Mouse (Mus musculus) urinary bladder, postnatal 14 days (tissue): ENCODE measurements around the gene Armc6.

Experiments used
- DNase-seq: peaks from one replicate; pipeline ENCODE4 v3.0.0; 2021; ENCODE audit warnings: low spot score

Armc6 gene

DNA sequence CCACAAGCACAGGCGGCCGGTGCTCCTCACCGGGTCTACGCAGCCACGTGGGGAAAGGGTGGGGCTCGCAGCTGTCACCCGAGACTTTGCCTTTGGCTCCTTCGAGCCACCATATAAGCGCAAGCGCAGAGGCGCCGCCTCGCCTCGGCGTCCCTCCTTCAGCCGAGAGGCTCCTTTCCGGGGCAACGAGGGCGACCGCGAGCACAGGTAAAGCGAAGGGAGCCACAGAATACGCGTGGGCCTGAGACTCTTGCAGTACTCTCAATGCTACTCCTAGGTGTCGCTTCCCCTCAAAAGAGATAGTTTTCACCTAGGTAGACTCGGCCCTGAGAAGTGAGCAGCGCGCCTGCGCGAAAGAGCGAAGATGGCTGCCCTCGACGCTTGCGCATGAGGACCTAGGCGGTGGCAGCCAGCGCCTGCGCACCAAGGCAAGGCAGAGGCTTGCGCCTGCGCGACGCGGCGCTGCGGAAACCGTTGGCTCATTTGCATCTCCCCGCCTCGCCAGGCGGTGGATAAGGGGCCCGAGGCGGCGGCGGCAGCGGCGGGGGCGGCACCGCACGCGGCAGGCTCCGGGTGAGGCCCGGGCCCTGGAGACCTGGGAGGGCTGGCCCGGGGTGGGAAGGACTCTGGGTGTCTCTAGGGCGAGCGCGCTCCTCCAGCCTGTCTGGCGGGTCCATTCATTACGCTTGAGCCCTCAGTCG lies at the start of gene Armc6, which contains the start of gene Sugp2:
TSS of gene Armc6 (minus strand) at position 387 of the 701 bp plus-strand sequence.
TSS of gene Sugp2 (plus strand) at position 147 of the 701 bp plus-strand sequence.
- DNase-seq = peak; percentile 95

DNA sequence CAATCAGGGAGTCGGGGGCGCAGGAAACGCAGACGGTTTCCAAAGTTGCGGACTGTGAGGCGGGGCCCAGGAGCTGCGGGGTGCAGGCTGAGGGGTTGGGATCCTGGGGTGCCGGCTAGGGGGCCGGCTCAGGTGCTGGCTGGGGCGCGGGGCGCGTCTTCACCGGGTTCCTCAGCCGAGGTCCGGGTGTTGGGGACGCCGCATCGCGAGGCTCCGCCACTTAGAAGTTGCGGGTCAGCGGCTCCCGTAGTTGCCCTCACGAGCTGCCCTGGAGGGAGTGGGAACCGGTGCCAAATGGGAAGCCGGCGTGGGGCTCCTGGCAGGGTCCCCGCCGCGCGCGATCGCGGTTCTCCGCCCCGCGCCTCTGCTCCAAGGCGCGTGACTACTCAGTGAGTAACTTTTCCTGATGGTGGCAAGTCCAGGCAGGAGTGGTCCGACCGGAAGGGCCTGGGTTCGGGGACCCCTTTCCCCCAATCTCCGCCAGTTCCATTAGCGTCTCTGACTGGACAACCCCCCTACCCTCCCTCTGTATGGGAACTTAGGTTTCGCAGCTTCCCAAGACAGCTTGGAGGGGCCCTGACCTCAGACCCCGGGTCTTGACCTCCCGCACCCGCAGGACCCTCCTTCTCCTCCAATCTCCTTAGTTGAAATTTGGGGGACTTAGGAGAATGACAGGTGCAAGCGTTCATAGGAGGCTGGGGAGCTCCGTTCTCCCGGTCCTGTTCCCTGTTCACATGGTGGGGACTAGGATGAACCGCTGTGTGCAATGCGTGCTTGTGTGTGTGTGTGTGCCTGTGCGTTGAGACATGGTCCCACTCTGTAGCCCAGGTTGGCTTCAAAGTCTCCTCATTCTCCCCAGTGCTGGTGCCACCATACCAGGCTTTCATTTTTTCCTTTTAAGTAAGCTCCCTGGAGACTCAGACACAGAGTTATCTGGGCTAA lies 49.1 kb upstream of the Armc6 start:
- peak; percentile 49 for DNase-seq

DNA sequence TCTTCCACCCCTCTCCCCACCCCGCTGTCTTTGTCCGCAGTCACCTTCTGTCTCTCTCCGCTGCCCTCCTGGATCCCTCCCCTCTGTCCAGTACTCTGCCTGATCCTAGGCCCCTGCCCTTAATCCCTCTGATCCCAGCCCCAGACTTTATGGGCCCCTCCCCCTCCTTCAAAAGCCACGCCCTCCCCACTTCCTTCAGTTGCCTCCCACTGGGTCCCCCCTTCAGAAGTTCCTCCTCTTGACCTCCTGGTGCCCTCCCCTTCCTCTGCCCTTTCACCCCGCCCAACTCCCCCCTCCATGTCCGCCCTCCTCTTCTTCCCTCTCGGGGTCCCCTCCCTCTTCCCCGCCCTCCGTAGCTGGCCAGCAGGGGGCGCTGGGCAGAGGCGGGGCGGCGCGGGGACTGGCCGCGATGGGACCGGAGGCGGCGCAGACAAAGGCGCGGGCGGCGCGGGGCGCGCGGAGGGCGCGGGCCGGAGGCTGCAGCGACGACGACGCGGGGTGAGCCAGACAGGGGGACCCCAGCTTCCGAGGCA lies 48.4 kb upstream of the Armc6 start, which contains the start of gene Homer3:
TSS of gene Homer3 (plus strand) at position 225 of the 533 bp plus-strand sequence.
- peak; percentile 91 for DNase-seq

DNA sequence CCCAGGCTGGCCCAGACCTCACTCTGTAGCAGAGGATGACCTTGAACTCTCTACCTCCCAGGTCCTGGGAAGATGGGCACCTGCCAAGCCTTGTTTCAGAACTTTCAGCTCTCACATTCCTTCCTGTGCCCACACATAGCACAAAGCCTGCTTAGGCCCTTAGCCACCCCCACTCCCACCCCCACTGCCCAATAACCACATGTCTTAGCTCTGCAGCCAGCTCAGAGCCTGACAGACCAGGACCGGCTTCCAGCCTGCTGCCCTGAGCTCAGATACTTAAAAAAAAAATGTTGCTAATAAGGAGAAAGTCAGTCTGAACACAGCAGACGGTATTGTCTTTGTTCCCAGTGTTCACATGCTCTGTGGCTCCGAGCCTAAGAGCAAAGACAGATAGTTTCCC lies 46.7 kb upstream of the Armc6 start:
- DNase-seq = no peak

DNA sequence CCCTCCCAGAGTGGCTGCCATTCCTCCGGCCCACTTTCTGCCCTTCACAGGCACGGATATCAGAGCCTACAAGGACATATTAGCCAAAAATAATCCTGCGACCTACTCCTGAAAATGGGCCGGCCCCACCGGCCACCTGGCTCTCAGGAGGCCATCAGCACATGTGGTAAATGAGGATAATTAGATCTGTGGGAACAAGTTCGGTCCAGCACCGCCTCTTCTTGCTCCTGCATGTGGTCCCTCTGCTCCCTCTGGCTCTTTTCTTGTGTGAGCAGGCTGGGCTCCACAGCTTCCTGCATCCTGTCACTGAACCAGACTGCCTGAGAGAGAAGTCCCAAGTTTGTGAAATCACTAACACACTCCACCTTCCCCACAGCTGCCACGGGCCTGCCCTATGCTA lies 45.0 kb upstream of the Armc6 start:
- DNase-seq = no peak

DNA sequence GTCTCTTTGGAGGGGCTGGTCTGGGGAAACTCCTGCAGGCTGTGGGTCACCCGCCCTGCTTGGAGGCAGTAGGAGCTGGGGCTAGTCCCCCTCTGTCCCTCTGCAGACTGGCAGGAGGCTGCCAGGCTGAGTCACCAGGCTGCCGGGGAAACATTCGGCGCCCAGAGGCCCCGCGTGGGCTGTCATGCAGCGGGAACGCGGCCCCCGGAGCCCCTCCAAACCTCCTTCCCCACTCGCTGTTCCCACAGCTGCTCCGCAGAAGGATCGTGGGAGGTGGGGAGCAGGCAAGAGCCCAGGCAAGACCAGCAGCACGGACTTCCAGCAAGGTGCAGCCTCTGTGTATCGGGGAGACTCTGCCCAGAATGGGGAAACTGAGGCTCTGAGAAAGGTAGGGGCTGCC lies 43.9 kb upstream of the Armc6 start:
- no peak for DNase-seq

DNA sequence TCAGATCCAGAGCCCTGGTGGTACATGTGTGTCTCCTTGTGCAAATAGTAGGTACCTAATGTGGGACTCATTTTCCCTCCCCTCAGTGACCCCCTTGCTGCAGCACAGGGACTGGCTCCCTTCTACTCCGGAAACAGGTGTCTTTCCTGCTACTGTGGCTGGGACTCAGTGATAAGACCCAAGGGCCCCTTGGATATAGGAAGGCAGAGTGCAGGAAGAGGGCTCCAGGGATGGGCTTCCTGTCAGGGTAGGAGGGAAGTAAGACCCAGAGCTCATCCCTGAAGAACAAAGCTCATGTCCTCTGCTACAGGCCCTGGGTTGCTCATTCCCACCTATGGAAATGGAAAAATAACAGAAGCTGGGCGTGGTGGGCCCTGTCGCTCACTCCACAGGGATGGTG lies 42.2 kb upstream of the Armc6 start:
- no peak for DNase-seq

GRCm38 (mm10) chr8:70274350-70274749 lies 40.1 kb upstream of the Armc6 start:
- no peak for DNase-seq

DNA sequence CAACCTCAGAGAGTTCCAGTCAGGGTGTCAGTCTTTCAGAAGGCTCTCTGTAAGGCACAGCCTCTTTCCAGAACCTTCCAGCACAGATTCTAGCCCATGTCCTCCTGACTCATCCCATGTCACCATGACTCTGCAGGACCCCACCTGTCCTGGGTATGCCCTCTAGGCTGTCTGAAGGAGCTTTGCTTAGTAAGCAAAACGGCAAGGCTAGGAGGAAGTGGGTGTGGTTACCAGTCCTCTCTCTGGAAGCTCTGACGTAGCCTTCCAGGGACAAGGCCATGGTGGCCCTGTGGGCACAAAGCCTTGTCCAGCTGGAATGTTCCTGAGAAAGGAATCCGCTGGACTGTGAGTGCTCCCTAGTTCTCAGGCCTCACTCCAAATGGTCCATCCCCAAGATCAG lies 38.7 kb upstream of the Armc6 start:
- no peak for DNase-seq

DNA sequence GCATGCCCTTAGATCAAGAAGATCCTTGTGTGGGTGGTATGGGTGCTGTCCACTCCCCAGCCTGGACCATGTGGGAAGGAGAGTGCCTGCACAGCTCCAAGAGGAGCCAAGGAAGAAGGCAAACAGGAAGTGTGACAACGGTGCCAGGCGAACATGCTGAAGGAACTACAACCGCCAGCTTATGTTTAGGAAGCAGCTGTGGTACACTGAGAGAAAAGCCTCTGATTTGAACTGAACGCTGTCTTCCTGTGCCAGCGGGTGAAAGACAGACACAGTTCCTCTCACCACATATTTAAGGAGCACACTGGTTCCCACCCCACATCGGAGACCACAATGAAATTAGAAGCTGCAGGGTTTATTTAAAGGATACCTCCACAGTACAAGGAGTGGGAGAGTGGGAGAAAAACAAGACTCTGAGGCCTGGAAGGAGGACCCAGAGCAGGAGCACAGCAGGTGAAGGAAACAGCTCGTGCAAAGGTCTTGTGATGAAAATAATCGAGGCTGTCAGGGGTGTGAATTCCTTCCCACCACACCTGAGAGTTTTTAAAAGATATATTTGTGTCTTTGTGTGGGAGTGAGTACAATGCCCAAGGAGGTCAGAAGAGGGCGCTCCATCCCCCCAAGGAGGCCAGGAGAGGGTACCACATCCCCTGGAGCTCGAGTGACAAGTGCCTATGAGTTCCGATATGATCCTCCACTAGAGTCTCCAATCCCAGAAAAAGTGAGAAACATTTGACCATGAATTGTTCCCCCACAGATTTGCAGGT lies 34.7 kb upstream of the Armc6 start:
- no peak for DNase-seq

- DNase-seq = no peak
Observed at GRCm38 (mm10) chr8:70268311-70268710, 34.0 kb upstream of the Armc6 start.

DNA sequence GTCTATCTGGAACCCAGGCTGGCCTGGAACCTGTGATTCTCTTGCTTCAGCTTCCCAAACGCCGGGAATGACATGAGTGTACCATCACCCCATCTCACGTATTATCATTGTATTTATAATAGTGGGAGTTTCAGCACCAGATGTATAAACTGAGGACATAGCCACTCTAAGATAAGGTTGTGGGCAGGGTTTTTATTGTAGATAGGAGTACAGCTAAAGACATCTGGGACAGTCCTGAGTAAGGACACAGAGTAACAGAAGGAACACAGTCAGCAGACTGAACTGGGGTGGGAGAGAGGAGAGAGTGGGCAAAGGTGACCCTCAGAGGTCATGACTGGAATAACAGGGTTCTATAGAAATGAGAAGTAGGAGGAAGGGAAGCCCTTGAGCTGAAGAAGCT lies 33.4 kb upstream of the Armc6 start:
- no peak for DNase-seq

- no peak for DNase-seq
Observed at GRCm38 (mm10) chr8:70259043-70259442, 24.8 kb upstream of the Armc6 start.

- no peak for DNase-seq
Observed at GRCm38 (mm10) chr8:70258600-70258999, 24.3 kb upstream of the Armc6 start.

- DNase-seq = no peak
Observed at GRCm38 (mm10) chr8:70257456-70257855, 23.2 kb upstream of the Armc6 start.

- DNase-seq = no peak
Observed at GRCm38 (mm10) chr8:70254628-70255027, 20.4 kb upstream of the Armc6 start.

DNA sequence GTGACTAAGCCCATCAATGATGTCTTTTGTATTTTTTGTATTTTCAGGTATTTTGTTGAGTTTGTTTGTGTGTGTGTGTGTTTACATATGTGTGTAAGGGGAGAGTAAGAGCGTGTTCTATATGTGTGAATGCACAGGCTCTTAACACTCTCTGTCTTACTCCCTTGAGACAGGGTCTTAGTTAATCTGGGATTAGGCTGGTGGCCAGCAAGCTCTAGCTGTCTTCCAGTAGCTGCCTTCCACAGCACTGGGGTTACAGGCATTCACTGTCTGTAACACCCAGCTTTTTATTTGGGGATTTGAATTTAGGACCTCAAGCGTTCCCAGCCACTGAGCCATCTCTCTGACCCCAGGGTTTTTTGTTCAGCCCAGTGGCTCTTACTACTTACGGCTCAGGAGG lies 13.6 kb upstream of the Armc6 start:
- DNase-seq = no peak

DNA sequence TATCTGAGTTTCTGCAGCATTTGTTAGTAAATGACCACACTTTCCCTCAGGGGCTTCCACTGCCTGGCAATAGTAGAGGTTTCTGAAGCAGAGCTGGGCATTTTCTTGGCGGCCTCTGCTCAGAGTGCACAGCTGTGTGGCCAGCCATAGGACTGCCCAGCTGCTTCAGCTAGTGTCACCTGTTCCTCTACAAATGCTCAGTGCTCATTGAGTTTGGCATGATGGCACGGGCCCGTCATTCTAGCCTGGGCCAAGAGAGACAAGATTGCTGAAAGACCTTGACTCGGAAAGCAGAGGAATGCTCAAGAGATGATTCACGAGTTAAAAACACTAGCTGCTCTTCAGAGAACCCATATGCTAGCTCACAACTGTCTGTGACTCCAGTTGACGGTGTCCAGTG lies 12.4 kb upstream of the Armc6 start:
- DNase-seq = no peak

DNA sequence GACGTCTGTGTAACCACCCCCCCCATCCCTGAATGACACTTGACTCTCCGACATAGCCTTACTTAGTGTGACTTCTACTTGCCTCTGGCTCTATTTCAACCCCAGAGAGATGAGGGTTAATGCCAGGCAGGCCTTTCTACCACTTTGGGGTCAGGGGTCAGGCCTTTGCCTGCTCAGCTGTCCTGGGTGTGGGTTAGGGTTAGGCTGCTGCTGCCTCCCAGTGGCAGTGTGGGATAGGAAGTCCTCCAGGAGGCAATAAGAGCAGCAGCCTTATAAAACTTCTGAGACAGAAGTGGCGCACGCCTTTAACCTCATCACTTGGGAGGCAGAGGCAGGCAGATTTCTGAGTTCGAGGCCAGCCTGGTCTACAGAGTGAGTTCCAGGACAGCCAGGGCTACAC lies 6.4 kb upstream of the Armc6 start:
- no peak for DNase-seq

GRCm38 (mm10) chr8:70237842-70238241 lies 3.6 kb upstream of the Armc6 start:
- DNase-seq = peak; percentile 53

- DNase-seq = no peak
Observed at GRCm38 (mm10) chr8:70234781-70235128, 489 bp upstream of the Armc6 start.

DNA sequence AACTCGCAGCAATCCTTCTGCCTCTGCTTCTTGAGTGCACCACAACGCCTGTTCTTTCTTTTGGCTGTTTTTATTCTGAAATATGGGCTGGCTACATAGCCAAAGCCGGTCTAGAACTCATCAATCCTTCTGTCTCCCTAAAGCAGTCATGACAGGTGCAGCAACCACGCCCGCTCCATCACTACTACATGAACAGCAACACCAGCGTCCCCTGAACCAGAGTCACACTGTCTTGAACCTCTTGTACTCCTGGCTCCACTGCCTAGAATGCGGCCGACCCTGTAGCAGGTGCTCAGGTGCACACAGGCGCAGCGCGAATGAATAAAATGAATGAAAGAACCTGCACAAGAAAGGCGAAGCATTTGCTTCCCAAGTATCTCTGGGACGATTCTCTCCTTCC lies 660 bp downstream of the Armc6 start:
- no peak for DNase-seq
